Mouse (Mus musculus) midbrain, embryonic 12.5 days (tissue): Measurements from ENCODE around the gene Sdad1. TPM values are rescaled to one million over a fixed set of nuclear protein-coding genes. Genes with fewer than 3 reads are reported as not detected.

ENCODE experiments used
- ATAC-seq: fragments of 200-750 bp; cut with Nextera tagmentation; 2 replicates; pipeline ENCODE4 v1.8.0; 2017; ENCODE audit warnings: low read depth, moderate TSS enrichment, moderate library complexity; ENCODE audit not compliant: low FRiP score
- H3K27ac ChIP-seq: fragments of 300-500 bp; sonication (generic); replicated peaks from 2 replicates; pipeline ENCODE4 v1.5.1; 2016; ENCODE audit warnings: mild to moderate bottlenecking
- H3K27me3 ChIP-seq: fragments of 300-500 bp; sonication (generic); 2 replicates; pipeline ENCODE4 v1.6.1; 2016; ENCODE audit warnings: mild to moderate bottlenecking
- H3K36me3 ChIP-seq: fragments of 300-500 bp; sonication (generic); 2 replicates; pipeline ENCODE4 v1.6.1; 2016
- H3K4me1 ChIP-seq: fragments of 300-500 bp; sonication (generic); 2 replicates; pipeline ENCODE4 v1.6.1; 2016
- H3K4me2 ChIP-seq: fragments of 300-500 bp; sonication (generic); replicated peaks from 2 replicates; pipeline ENCODE4 v1.6.1; 2016; ENCODE audit warnings: mild to moderate bottlenecking, moderate library complexity
- H3K4me3 ChIP-seq: fragments of 300-500 bp; sonication (generic); 2 replicates; pipeline ENCODE4 v1.5.1; 2016; ENCODE audit warnings: mild to moderate bottlenecking
- H3K9ac ChIP-seq: fragments of 300-500 bp; sonication (generic); replicated peaks from 2 replicates; pipeline ENCODE4 v1.6.1; 2016; ENCODE audit warnings: mild to moderate bottlenecking, moderate library complexity
- H3K9me3 ChIP-seq: fragments of 300-500 bp; sonication (generic); 2 replicates; pipeline ENCODE4 v1.6.1; 2016; ENCODE audit warnings: mild to moderate bottlenecking
- WGBS: fragments of 180-500 bp; shearing (Covaris S2); methylation state at CpG from one replicate; pipeline ENCODE4 v1.1.7; 2016; 5-methylcytosine and 5-hydroxymethylcytosine counted together
- polyA plus RNA-seq: library from polyadenylated mRNA; unstranded; fragments of >200 nt; fragmentation: Nextera tagmentation; extraction: Ambion mirVana; gene quantifications from 2 replicates; pipeline ENCODE4 v1.2.1, GENCODE M21; 2016

Gene Sdad1
- polyA plus RNA-seq, 1 experiment from 2014 or later: 43.3 TPM

DNA sequence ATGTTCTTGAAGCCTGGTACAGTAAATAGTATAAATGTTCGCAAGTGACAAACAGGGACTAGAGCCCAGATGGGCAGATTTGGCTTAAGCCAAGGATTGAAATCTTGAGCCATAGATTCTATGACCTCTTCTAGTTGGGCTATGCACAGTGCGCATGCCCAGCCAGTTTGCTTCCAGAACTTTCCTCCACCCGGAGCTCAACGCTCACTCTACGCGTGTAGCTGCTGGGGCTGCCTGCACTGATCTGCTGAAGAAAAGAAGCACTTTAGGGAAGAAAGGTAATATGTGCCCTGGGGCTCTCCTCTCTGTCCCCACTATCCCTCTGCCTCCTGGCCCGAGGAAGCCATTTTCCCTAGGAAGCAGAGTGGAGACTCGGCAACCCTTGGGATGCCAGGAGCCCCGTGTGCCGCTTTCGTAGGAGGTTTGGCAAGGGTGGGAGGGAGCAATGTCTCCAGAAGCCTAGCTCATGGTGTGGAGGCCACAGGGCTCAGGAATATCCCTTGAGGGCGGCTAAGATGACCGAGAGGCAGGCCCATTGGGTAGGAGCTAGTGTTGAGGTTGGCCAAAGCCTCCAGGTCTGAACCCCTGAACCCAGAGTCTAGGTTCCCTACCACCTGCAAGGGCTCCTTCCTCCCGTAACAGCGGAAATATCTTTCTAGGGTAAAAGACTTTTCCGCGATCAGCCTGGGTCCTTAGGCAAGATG is 21.5 kb upstream of the Sdad1 start, which contains the start of gene Art3:
Gene Art3 (plus strand): TSS at position 193 of the 704 bp plus-strand sequence.
- Histone ChIP-seq H3K27me3 (no peaks in the 10 kb centered on the region), H3K9ac (no peak within 1 kb of the TSS), H3K4me3 (no peak within 1 kb of the TSS), H3K4me1 (no peaks in the 10 kb centered on the region), H3K27ac (no peak within 1 kb of the TSS), H3K4me2 (no peak within 1 kb of the TSS), H3K36me3 (no peaks in the 10 kb centered on the region), H3K9me3 (no peaks in the 10 kb centered on the region)
- ATAC-seq: no peak
- 96% methylated on average over 17 of the region's 17 CpGs for WGBS

DNA sequence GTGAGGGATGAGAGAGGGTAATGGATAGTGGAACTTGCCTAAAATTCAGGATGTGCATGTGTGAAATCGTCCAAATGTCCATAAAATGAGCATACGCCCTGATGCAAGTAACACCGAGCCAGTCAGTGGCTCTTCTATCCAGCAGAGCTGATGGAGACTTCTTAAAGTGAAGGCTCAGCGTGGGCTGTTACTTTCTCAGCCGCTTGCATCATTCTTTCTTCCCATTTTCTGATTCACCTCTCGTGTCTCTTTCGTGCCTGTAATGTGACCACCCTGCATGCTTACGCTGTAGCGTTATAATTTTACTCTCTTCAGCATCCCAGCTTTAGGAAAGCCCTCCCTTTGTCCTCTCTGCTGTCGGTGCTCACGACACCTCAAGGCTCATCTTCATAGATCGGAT is 20.8 kb upstream of the Sdad1 start:
- Histone ChIP-seq H3K9ac (no peak overlapping the region), H3K27me3 (no peaks in the 10 kb centered on the region), H3K36me3 (no peaks in the 10 kb centered on the region), H3K27ac (no peak overlapping the region), H3K4me2 (no peak overlapping the region), H3K4me1 (no peaks in the 10 kb centered on the region), H3K4me3 (no peak overlapping the region), H3K9me3 (no peaks in the 10 kb centered on the region)
- 88% methylated on average over 12 of the region's 12 CpGs for WGBS
- no peak for ATAC-seq

DNA sequence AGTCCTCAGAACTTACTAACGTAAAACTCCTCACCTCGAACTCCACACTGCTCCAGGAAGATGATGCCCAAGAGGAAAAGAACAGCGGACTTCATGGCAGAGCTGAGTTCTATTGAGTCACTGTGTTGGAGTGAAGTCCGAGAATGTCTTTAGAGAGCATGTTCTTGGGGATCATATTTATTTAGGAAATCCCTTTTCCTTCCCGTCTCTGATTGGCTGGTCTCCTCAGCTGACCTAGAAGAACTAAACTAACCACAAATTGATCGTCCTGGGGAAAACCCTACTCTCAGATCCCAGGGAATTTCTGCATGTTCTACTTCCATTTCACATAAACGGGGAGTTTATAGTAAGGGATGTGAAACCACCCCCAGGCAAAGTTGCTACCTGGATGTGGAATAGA is 17.6 kb upstream of the Sdad1 start, which contains the start of gene Cxcl9:
Gene Cxcl9 (minus strand): TSS at position 151 of the 400 bp plus-strand sequence.
- H3K4me1 ChIP-seq: no peaks in the 10 kb centered on the region
- no peaks in the 10 kb centered on the region for H3K9me3 ChIP-seq
- no peaks in the 10 kb centered on the region for H3K36me3 ChIP-seq
- H3K27ac ChIP-seq: no peak within 1 kb of the TSS
- 87% methylated on average over 7 of the region's 7 CpGs for WGBS
- no peak within 1 kb of the TSS for H3K4me3 ChIP-seq
- H3K9ac ChIP-seq: no peak within 1 kb of the TSS
- H3K27me3 ChIP-seq: no peaks in the 10 kb centered on the region
- no peak for ATAC-seq
- H3K4me2 ChIP-seq: no peak within 1 kb of the TSS

DNA sequence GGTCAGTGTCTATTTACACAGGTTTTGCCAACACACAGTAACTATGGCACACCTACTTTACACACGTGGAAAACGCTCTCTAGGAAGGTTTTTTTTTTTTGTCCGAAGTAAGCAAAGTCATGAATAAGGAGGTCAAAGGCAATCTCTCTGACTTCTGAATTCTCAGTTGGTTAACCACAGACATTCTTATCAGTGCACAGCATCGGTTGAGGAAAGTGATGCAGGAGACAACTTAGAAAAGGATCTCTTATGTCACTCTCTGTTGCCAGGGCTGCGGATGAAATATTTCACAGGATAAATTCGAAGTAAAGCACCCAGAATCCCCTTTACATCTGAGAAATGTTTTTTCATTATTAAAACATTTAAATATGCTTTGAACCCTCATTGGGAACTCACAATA is 17.1 kb upstream of the Sdad1 start:
- 83% methylated on average over 6 of the region's 6 CpGs for WGBS
- Histone ChIP-seq H3K4me3 (no peak overlapping the region), H3K4me1 (no peaks in the 10 kb centered on the region), H3K9ac (no peak overlapping the region), H3K9me3 (no peaks in the 10 kb centered on the region), H3K27ac (no peak overlapping the region), H3K4me2 (no peak overlapping the region), H3K27me3 (no peaks in the 10 kb centered on the region), H3K36me3 (no peaks in the 10 kb centered on the region)
- ATAC-seq: no peak

DNA sequence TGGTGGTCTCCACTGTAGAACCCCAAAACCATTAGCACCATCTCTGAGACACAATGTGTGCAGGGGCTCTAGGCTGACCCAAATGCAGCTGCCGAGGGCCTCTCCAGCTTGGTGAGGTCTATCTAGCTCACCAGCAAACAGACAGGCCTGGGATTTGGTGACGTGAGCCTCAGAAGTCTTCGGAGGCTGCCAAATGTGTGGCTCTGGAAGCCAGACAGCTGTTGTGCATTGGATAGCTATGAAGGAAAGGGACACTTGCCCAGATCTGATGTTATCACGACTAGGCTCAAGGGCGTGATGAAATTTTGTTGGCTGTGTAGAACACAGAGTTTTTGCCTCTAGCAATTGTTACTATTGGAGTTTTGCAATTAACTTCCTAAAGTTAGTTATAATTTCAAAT is 13.0 kb upstream of the Sdad1 start:
- Histone ChIP-seq H3K9ac (no peak overlapping the region), H3K4me2 (no peak overlapping the region), H3K4me3 (no peak overlapping the region), H3K27ac (no peak overlapping the region), H3K9me3 (no peaks in the 10 kb centered on the region), H3K4me1 (no peaks in the 10 kb centered on the region), H3K27me3 (no peaks in the 10 kb centered on the region), H3K36me3 (no peaks in the 10 kb centered on the region)
- no peak for ATAC-seq
- WGBS: 86% methylated on average over 5 of the region's 5 CpGs

DNA sequence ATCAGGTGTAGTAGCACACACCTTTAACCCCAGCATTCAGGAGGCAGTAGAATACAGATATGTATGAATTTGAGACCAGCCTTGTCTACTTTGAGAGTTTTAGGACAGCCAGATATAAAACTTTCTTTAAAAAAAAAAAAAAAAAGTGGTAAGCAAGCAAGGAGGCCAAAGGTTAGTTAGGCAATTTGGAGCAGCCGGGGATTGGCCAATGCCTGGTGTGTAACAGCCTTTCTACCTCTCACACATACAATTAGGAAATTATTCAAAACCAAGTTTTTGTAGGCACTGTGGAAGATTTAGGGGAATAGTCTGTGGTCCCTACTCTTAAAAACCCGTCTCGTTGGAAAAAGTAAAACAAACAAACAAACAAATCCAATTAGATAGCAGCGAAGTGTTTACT is 12.3 kb upstream of the Sdad1 start:
- no peak overlapping the region for H3K9ac ChIP-seq
- 81% methylated on average over 4 of the region's 4 CpGs for WGBS

DNA sequence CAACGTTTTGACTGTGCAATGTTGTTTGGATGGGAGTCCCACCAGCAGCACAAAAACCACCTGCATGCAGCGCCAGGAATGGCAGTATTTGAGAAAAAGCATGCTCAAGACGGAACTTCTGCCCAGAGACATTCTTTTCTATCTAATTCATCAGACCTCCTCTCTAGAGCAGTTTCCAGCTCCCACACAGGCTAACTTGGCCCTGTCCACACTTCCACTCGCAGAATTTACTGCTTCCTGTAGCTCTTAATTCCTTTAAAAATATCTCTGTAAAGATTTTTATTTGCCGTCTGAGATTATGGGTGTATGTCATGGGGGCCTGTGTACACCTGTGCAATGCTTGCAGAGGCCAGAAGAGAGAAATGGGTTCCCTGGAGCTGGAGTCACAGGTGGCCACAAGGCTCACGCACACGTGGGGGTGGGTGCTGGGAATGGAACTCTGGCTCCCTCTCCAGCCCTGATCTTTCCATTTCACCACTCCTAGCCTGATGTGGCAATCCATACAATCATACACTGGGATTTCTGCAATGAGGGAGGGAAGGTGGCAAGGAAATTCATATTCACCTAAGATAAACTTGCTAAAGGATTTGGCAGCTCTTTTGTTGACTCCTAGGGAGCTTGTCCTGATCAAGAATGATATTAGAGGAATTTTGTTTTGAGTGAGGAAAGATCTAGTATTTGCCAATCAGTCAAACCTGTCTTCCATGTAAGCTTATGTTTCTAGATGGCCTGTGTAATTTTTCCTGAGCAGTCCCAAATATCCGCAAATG is 11.5 kb upstream of the Sdad1 start:
- no peaks in the 10 kb centered on the region for H3K36me3 ChIP-seq
- H3K27ac ChIP-seq: no peak overlapping the region
- ATAC-seq: no peak
- WGBS: 76% methylated on average over 8 of the region's 8 CpGs
- H3K4me1 ChIP-seq: no peaks in the 10 kb centered on the region
- H3K9me3 ChIP-seq: no peaks in the 10 kb centered on the region
- no peak overlapping the region for H3K9ac ChIP-seq
- H3K4me2 ChIP-seq: no peak overlapping the region
- H3K4me3 ChIP-seq: no peak overlapping the region
- no peaks in the 10 kb centered on the region for H3K27me3 ChIP-seq

More for the DNA sequence above, 12.3 kb upstream of the Sdad1 start:
- H3K4me2 ChIP-seq: no peak overlapping the region
- no peaks in the 10 kb centered on the region for H3K9me3 ChIP-seq
- H3K27me3 ChIP-seq: no peaks in the 10 kb centered on the region
- H3K4me1 ChIP-seq: no peaks in the 10 kb centered on the region
- H3K27ac ChIP-seq: no peak overlapping the region
- ATAC-seq: no peak
- no peaks in the 10 kb centered on the region for H3K36me3 ChIP-seq
- no peak overlapping the region for H3K4me3 ChIP-seq

DNA sequence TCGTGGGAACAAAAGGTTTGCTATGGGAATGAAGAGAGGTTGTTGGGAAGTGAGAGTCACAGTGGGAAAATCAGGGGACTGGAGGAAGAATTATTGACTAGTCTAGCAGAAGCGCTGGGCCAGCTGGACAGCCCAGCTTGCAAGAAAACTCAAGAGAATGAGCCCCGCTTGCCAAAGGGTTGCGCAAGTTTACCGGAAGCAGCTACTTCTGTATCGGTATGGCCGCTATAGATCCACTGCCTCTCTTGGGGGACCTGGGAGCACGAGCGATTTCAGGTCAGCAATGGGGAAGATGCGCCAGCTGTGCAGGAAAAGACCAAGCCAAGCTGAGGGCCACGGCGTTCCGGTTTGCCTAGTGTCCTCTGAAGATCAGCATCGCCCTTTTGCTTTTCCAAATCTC is 8.3 kb upstream of the Sdad1 start:
- H3K27ac ChIP-seq: no peak overlapping the region
- no peak for ATAC-seq
- WGBS: 94% methylated on average over 14 of the region's 14 CpGs

DNA sequence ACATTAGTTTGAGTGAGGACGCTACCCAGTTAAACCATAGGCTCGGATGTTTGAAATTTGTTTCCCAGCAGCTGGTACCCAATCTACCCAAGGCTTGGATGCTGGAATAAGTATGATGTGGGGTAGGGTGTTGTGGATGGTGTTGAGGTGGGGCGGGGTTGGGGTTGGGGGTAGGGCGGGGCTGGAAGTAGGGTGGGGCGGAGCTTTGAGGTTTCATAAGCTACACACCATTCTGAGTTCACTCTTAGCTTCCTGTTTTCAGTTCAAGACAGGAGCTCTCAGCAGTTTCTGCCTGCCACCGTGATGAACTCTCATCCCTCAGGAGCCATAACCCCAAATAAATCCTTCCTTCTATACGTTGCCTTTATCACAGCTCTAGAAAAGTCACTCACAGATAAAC is 7.8 kb upstream of the Sdad1 start:
- H3K4me2 ChIP-seq: no peak overlapping the region
- WGBS: 84% methylated on average over 7 of the region's 7 CpGs

More for the DNA sequence above, 8.3 kb upstream of the Sdad1 start:
- H3K4me1 ChIP-seq: no peaks in the 10 kb centered on the region
- no peak overlapping the region for H3K9ac ChIP-seq
- no peaks in the 10 kb centered on the region for H3K9me3 ChIP-seq
- no peaks in the 10 kb centered on the region for H3K27me3 ChIP-seq
- no peak overlapping the region for H3K4me3 ChIP-seq
- no peaks in the 10 kb centered on the region for H3K36me3 ChIP-seq
- no peak overlapping the region for H3K4me2 ChIP-seq

DNA sequence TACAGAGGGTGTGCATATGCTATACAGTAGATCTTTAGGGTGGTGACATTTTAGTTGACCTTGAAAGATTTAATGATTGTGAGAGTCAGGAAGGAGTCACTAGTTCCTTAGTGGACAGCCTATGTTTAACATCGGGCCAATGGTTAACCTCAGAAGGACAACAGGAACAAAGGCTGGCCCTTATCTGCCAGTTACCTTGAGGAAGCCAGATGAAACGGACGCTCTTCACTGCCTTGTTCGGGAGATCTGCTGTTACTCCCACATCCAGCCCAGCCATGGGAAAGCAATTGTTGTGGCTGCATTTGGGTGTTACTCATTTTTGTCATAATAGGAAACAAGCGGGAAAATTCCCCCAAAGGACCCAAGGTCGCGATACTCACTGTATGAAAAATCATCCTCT is 3.5 kb upstream of the Sdad1 start:
- H3K27me3 ChIP-seq: no peaks in the 10 kb centered on the region
- H3K9ac ChIP-seq: no peak overlapping the region
- no peak for ATAC-seq
- H3K4me1 ChIP-seq: peaks cover 11% of the 10 kb centered on the region
- no peak overlapping the region for H3K4me2 ChIP-seq
- H3K9me3 ChIP-seq: no peaks in the 10 kb centered on the region
- H3K27ac ChIP-seq: no peak overlapping the region
- no peaks in the 10 kb centered on the region for H3K36me3 ChIP-seq
- H3K4me3 ChIP-seq: no peak overlapping the region
- 83% methylated on average over 7 of the region's 7 CpGs for WGBS

More for the DNA sequence above, 7.8 kb upstream of the Sdad1 start:
- H3K4me3 ChIP-seq: no peak overlapping the region
- no peaks in the 10 kb centered on the region for H3K9me3 ChIP-seq
- H3K27me3 ChIP-seq: no peaks in the 10 kb centered on the region
- no peaks in the 10 kb centered on the region for H3K36me3 ChIP-seq
- no peak for ATAC-seq
- no peak overlapping the region for H3K27ac ChIP-seq
- no peaks in the 10 kb centered on the region for H3K4me1 ChIP-seq
- no peak overlapping the region for H3K9ac ChIP-seq

DNA sequence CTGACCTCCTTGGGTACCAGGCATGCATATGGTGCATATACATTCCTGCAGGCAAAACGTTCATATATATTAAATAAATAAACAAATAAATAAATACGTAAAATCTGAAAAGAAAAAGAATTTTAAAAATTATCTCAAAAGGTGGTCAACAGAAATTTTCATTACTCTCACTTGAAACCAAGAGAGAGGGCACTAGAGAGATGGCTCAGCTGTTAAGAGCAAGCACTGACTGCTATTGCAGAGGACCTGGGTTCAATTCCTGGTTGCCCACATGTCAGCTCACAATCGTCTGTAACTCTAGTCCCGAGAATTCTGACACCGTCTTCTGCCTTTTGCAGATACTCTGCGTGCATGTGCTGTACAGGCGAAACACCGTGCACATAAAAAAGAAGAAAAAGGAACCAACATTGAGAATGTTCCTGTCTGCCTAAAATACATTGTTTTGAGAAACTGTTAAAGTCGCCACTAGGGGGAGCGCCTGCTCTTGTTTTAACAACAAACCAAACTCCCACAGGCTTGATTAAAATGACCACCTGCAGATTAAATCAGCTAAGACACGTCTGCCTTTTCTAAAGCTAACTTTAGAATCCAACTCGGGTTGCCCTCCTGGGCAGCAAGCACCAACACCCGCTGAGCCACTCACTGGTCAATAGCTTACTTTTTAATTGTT is 1.9 kb upstream of the Sdad1 start:
- Histone ChIP-seq H3K9me3 (no peaks in the 10 kb centered on the region), H3K4me1 (peaks cover 17% of the 10 kb centered on the region), H3K4me2 (no peak overlapping the region), H3K27ac (no peak overlapping the region), H3K27me3 (no peaks in the 10 kb centered on the region), H3K4me3 (no peak overlapping the region), H3K9ac (no peak overlapping the region), H3K36me3 (no peaks in the 10 kb centered on the region)
- WGBS: 13% methylated on average over 13 of the region's 13 CpGs
- no peak for ATAC-seq

DNA sequence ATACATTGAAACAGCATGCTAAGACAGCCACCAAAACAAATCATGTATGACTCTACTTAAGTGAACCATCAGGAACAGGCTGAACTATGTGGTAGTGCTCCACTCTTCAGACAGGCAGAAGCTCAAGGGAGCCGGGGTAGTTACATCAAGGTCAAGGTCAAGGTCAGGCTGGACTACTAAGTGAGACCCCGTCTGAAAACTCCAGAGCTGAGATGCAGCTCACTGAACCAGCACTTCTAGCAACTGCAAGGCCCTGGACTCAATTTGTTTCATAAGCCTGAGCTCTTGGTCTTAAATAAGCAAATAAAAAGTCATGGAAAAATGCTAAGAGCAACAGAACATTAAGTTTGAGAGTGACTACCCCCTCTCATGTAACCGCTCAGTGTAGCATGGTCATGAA is 6.0 kb downstream of the Sdad1 start:
- Histone ChIP-seq H3K4me1 (peaks cover 11% of the 10 kb centered on the region), H3K9ac (no peak overlapping the region), H3K27me3 (no peaks in the 10 kb centered on the region), H3K4me2 (no peak overlapping the region), H3K27ac (no peak overlapping the region), H3K4me3 (no peak overlapping the region), H3K9me3 (no peaks in the 10 kb centered on the region), H3K36me3 (peaks cover 58% of the 10 kb centered on the region)
- 92% methylated on average over 3 of the region's 3 CpGs for WGBS
- ATAC-seq: no peak
